Mouse (Mus musculus) heart, postnatal 0 days (tissue): ENCODE measurements at regions not wholly inside any gene's neighbourhood (a gene's known extent, or its start where the extent isn't known, plus 50 kb on each side); places are given as distances from the start of the nearest gene placed in this dataset.

Experiments
- ATAC-seq: fragments of 200-750 bp; cut with Nextera tagmentation; 2 replicates; pipeline ENCODE4 v1.8.0; 2017; ENCODE audit warnings: low read depth, moderate number of reproducible peaks, moderate library complexity; ENCODE audit not compliant: insufficient read depth
- DNase-seq: peaks from one replicate; pipeline ENCODE4 v3.0.0-alpha.2; 2016; ENCODE audit warnings: low spot score
- H3K27ac ChIP-seq: fragments of 300-500 bp; sonication (generic); 2 replicates; pipeline ENCODE4 v1.5.1; 2014; ENCODE audit warnings: low read depth, mild to moderate bottlenecking
- H3K27me3 ChIP-seq: fragments of 300-500 bp; sonication (generic); 2 replicates; pipeline ENCODE4 v1.6.1; 2014; ENCODE audit warnings: low read length, mixed read lengths; ENCODE audit not compliant: control insufficient read depth, insufficient read depth
- H3K36me3 ChIP-seq: fragments of 300-500 bp; sonication (generic); replicated peaks from 2 replicates; pipeline ENCODE4 v1.6.1; 2014; ENCODE audit warnings: low read length, mixed read lengths; ENCODE audit not compliant: control insufficient read depth, insufficient read depth
- H3K4me1 ChIP-seq: fragments of 300-500 bp; sonication (generic); 2 replicates; pipeline ENCODE4 v1.6.1; 2014; ENCODE audit warnings: antibody characterized with exemption; ENCODE audit not compliant: control insufficient read depth, insufficient read depth
- H3K4me2 ChIP-seq: fragments of 300-500 bp; sonication (generic); 2 replicates; pipeline ENCODE4 v1.6.1; 2014; ENCODE audit warnings: low read depth, mild to moderate bottlenecking, low read length, moderate library complexity
- H3K4me3 ChIP-seq: fragments of 300-500 bp; sonication (generic); 2 replicates; pipeline ENCODE4 v1.5.1; 2014; ENCODE audit warnings: low read depth, low read length
- H3K9ac ChIP-seq: fragments of 300-500 bp; sonication (generic); replicated peaks from 2 replicates; pipeline ENCODE4 v1.6.1; 2014; ENCODE audit warnings: low read depth, low read length, mixed read lengths
- H3K9me3 ChIP-seq: fragments of 300-500 bp; sonication (generic); replicated peaks from 2 replicates; pipeline ENCODE4 v1.6.1; 2016; ENCODE audit warnings: low read length; ENCODE audit not compliant: control insufficient read depth
- CTCF ChIP-seq: IDR thresholded peaks from 2 replicates; pipeline ENCODE4 v1.5.1; 2016; ENCODE audit warnings: antibody characterized with exemption, control low read depth, low read depth
- EP300 ChIP-seq: IDR thresholded peaks from 2 replicates; pipeline ENCODE4 v1.6.1; 2016; ENCODE audit warnings: antibody characterized with exemption, low read depth
- WGBS: fragments of 180-500 bp; shearing (Covaris S2); extraction: QIAGEN DNeasy Blood & Tissue Kit; methylation state at CpG from one replicate; pipeline ENCODE4 v1.1.7; 2014; 5-methylcytosine and 5-hydroxymethylcytosine counted together

DNA sequence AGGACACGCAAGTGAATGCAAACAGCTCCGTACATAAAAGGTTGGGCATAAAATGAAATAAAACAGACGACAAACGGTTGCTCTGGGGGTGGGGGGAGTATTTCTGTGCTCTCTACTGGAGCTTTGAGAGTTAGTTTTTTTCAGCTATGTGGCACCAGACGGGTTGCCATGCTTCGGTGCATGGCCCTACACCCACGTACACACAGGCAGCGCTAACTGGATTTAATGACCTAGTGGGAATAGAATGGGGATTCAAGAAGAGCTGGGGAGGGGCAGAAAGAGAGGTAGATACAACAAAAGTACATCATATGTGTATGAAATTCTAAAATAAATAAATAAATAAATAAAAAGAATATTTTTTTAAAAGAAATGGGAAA, 220.5 kb upstream of the Tmem45b start:
- peaks cover 15% of the 10 kb centered on the region; the same call in 1 of the 2 replicates for H3K27me3 ChIP-seq
- 91% methylated on average over 8 of the region's 8 CpGs for WGBS
- DNase-seq (no peak), ATAC-seq (no peak)
- no peak for TF ChIP-seq EP300
- TF ChIP-seq CTCF: no peak
- peaks cover 5% of the 10 kb centered on the region for H3K4me1 ChIP-seq
- no peak overlapping the region for H3K4me2 ChIP-seq
- no peaks in the 10 kb centered on the region for H3K36me3 ChIP-seq
- no peak overlapping the region for H3K27ac ChIP-seq
- no peaks in the 10 kb centered on the region for H3K9me3 ChIP-seq
- H3K9ac ChIP-seq: no peak overlapping the region
- H3K4me3 ChIP-seq: no peak overlapping the region

DNA sequence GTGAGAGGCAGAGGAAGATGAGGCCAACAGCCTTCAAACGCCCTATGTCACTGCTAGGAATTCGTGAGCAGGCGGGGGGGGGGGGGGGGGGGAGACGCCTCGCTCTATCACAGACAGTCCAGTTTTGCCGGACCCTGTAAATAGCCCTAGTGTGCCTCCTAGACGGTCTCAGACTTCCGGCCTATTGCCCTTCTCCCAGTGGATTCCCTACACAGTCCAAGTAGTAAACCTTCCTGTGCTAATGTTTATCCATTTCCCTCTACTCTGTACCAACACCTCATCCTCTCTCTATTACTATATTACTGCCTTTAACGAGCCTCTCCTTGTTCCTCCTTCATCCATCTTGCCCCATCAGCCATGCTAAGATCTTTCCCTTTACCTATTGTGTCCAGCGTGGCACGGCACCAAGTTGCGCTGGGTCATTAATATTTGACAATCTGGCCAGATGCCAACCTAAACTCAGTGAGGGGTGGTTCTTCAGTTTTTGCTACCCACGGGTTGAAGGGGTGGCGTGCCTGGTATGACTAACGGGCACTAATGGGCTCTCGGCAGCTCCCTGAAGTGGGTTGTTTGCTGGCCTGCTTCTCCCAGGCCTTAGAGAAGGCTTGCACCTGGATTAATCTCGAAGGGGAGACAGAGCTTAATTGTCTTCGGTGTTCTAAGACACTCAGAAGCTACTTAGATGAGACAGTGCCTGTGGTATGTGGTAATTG, 220.0 kb upstream of the Tmem45b start:
- Histone ChIP-seq H3K9ac (no peak overlapping the region), H3K27me3 (peaks cover 15% of the 10 kb centered on the region; the same call in 1 of the 2 replicates), H3K4me1 (peaks cover 5% of the 10 kb centered on the region), H3K4me3 (no peak overlapping the region), H3K27ac (no peak overlapping the region), H3K36me3 (no peaks in the 10 kb centered on the region), H3K4me2 (no peak overlapping the region), H3K9me3 (no peaks in the 10 kb centered on the region)
- DNase-seq: no peak
- TF ChIP-seq EP300 (no peak), CTCF (no peak)
- WGBS: 54% methylated on average over 15 of the region's 18 CpGs
- no peak for ATAC-seq

DNA sequence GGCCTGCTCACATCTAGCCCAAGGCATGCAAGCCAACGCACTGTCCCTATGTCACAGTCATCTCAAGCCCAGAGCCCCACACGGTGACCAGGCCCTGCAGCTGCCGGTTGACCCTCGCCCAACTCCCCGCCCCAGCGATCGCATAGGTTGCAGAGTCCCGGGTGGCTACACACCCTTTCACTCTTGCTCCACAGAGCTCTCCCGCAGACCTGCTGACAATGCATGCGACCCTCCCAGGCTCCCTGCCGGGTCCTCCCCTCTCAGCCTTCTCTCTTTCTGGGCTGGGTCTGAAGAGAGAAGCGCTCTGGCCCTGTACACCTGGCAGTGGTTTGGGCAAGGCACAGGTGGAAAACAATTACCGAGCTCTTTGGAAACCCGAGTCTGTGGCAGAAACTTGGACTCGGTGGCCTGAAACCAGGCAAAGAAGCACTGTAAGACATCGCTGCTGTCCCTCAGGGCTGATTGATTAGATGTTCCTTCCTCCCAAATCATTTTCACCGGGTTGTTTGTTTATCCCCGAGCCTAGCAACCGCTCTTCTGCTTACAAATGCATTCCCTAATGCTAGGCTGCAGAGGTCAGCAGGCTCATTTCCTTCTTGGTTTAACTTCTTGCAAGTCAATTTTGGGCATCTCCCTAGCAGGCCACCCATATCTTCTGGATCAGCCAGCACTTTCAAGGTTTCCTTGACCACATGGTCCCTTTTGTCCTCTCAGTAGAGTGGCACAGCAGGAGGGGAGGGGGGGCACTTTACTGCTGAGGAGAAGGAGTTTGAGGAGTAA, 219.2 kb upstream of the Tmem45b start:
- Histone ChIP-seq H3K9me3 (no peaks in the 10 kb centered on the region), H3K4me2 (peak overlapping the region; percentile 34), H3K27ac (no peak overlapping the region), H3K4me3 (peak overlapping the region; percentile 0; the same call in 1 of the 2 replicates), H3K4me1 (peaks cover 2% of the 10 kb centered on the region), H3K9ac (no peak overlapping the region), H3K27me3 (peaks cover 7% of the 10 kb centered on the region; the same call in 1 of the 2 replicates), H3K36me3 (no peaks in the 10 kb centered on the region)
- 9% methylated on average over 19 of the region's 19 CpGs for WGBS
- TF ChIP-seq CTCF: no peak
- TF ChIP-seq EP300: no peak
- DNase-seq: no peak
- ATAC-seq: no peak

DNA sequence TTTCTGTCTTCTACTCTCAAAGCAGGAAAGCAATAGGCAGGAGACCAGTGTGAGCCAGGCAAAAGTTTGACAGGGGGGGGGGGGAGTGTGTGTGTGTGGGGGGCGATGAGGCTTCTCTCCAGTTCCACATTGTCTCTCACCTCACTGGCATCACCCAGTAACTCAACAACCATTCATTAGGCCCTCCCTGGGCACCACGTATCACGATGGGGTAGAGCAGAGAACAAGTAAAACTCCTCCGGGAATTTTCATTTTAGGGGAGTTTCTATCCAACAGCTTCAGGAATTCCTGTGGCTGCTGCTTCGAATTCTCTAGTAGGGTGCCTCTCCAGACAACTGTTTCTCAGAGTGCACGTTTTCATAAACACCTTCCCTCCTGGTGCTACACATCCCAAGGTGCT, 218.6 kb upstream of the Tmem45b start:
- no peaks in the 10 kb centered on the region for H3K36me3 ChIP-seq
- TF ChIP-seq CTCF (no peak), EP300 (no peak)
- H3K9me3 ChIP-seq: no peaks in the 10 kb centered on the region
- DNase-seq: no peak
- H3K27ac ChIP-seq: no peak overlapping the region
- H3K4me3 ChIP-seq: no peak overlapping the region
- WGBS: 43% methylated on average over 5 of the region's 6 CpGs
- ATAC-seq: no peak
- peaks cover 7% of the 10 kb centered on the region; the same call in 1 of the 2 replicates for H3K27me3 ChIP-seq
- no peak overlapping the region for H3K4me2 ChIP-seq
- no peaks in the 10 kb centered on the region for H3K4me1 ChIP-seq
- H3K9ac ChIP-seq: no peak overlapping the region

DNA sequence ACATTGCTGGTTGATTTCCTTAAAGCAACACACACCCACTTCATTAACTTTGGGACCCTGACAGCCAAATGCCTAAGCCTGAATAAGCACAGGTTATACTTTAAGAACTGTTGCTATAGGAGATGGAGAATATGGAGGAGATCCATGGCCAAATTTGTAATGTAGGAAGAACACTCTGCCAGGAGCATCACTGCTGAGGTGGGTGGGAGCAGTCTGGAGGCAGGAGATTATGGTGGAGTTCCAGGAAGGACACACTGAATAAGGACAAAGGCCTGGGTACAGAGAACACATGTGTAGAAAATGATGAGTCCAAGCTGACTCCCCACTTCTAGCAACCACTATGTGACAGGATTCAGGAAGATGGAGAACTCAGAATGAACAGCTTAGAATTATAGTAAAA, 212.9 kb upstream of the Tmem45b start:
- DNase-seq: no peak
- Histone ChIP-seq H3K27me3 (no peaks in the 10 kb centered on the region), H3K36me3 (no peaks in the 10 kb centered on the region), H3K4me1 (no peaks in the 10 kb centered on the region), H3K27ac (no peak overlapping the region), H3K9ac (no peak overlapping the region), H3K4me3 (no peak overlapping the region), H3K9me3 (no peaks in the 10 kb centered on the region), H3K4me2 (no peak overlapping the region)
- TF ChIP-seq EP300 (no peak), CTCF (no peak)
- no peak for ATAC-seq
